Comparison of ENCODE assay signal across 12 mouse cellular contexts in the genomic region with DNA sequence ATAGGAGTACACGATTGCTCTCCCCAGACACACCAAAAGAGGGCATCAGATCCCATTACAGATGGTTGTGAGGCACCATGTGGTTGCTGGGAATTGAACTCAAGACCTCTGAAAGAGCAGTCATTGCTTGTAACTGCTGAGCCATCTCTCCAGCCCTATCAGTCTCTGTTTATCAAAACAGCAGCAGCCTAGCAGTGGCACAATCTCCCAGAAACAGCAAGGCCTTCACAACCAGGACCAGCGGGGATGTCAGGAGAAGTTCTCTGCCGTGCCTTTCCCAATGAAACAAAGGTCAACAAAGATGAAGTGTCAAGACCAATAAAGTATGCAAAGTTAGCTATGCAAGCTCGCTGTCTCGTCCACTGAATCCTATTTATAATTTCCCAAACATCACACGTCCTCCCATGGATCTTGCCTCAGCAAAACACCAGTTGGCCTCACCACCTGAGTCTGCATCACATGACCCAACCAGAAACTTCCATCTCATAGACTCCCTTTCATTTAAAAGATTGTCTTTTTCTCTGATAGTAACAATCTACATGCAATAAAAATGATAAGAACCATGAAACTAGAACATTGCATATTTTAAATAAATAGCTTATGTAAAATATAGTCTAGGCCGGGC.
"Had no signal": no experiment of that assay in that cellular context is flagged by ENCODE, and none has a peak within 500 bp of the region (broad histone marks: within the 10 kb centered on the region; RNA-seq: fewer than 3 reads in every experiment).

No protein-coding gene starts in this region.

- H3K36me3 ChIP-seq: limb, embryonic 13.5 days; neural tube, embryonic 15.5 days had no signal

- ATAC-seq: intestine, embryonic 16.5 days had no signal

- DNase-seq: kidney, adult 8-10 months; kidney, postnatal 4 days; left cerebral cortex, postnatal 4 days; lung, adult 18-20 months; right cerebral cortex, adult 18-20 months; right cerebral cortex, postnatal 25 days; thymus, postnatal 36 days had no signal

- H3K4me1 ChIP-seq: limb, embryonic 13.5 days; neural tube, embryonic 15.5 days had no signal

- H3K27ac ChIP-seq: layer of hippocampus, adult 2 months; limb, embryonic 13.5 days; neural tube, embryonic 15.5 days had no signal

- H3K9me3 ChIP-seq: neural tube, embryonic 15.5 days had no signal

- H3K4me3 ChIP-seq: layer of hippocampus, adult 2 months; limb, embryonic 13.5 days; neural tube, embryonic 15.5 days had no signal

- H3K4me2 ChIP-seq: limb, embryonic 13.5 days; midbrain, embryonic 11.5 days; neural tube, embryonic 15.5 days had no signal

- H3K27me3 ChIP-seq: limb, embryonic 13.5 days; neural tube, embryonic 15.5 days had no signal

- H3K9ac ChIP-seq: limb, embryonic 13.5 days; neural tube, embryonic 15.5 days had no signal
